Mouse (Mus musculus) forebrain, embryonic 13.5 days (tissue): ENCODE results near the gene Gm14190. TPM values are rescaled to one million over a fixed set of nuclear protein-coding genes. Genes with fewer than 3 reads are reported as not detected.
"Not testable (repeated sequence)": the region's sequence is repeated elsewhere in the genome, so short reads cannot be mapped to it uniquely, and the experiment has no call there.

Source experiments
- ATAC-seq: fragments of 200-750 bp; cut with Nextera tagmentation; 2 replicates; pipeline ENCODE4 v1.8.0; 2017
- H3K27ac ChIP-seq: fragments of 300-500 bp; sonication (generic); 2 replicates; pipeline ENCODE4 v1.5.1; 2015; ENCODE audit warnings: inconsistent platforms, mild to moderate bottlenecking, moderate library complexity
- H3K27me3 ChIP-seq: fragments of 300-500 bp; sonication (generic); 2 replicates; pipeline ENCODE4 v1.6.1; 2015; ENCODE audit warnings: mild to moderate bottlenecking, inconsistent platforms
- H3K36me3 ChIP-seq: fragments of 300-500 bp; sonication (generic); 2 replicates; pipeline ENCODE4 v1.6.1; 2015; ENCODE audit warnings: mild to moderate bottlenecking, inconsistent platforms; ENCODE audit not compliant: poor library complexity, severe bottlenecking
- H3K4me1 ChIP-seq: fragments of 300-500 bp; sonication (generic); 2 replicates; pipeline ENCODE4 v1.6.1; 2015; ENCODE audit warnings: inconsistent platforms
- H3K4me2 ChIP-seq: fragments of 300-500 bp; sonication (generic); 2 replicates; pipeline ENCODE4 v1.6.1; 2015; ENCODE audit warnings: inconsistent platforms, mild to moderate bottlenecking, moderate library complexity
- H3K4me3 ChIP-seq: fragments of 300-500 bp; sonication (generic); 2 replicates; pipeline ENCODE4 v1.5.1; 2015; ENCODE audit warnings: mild to moderate bottlenecking, inconsistent platforms
- H3K9ac ChIP-seq: fragments of 300-500 bp; sonication (generic); 2 replicates; pipeline ENCODE4 v1.6.1; 2015; ENCODE audit warnings: mild to moderate bottlenecking, inconsistent platforms
- H3K9me3 ChIP-seq: fragments of 300-500 bp; sonication (generic); replicated peaks from 2 replicates; pipeline ENCODE4 v1.6.1; 2016; ENCODE audit warnings: inconsistent platforms
- WGBS: fragments of 180-500 bp; shearing (Covaris S2); methylation state at CpG from one replicate; pipeline ENCODE4 v1.1.7; 2015; 5-methylcytosine and 5-hydroxymethylcytosine counted together
- polyA plus RNA-seq: library from polyadenylated mRNA; unstranded; fragments of >200 nt; fragmentation: Nextera tagmentation; extraction: Ambion mirVana; gene quantifications from 2 replicates; pipeline ENCODE4 v1.2.1, GENCODE M21; 2015

The Gm14190 gene
- polyA plus RNA-seq, 1 experiment from 2014 or later: not detected

DNA sequence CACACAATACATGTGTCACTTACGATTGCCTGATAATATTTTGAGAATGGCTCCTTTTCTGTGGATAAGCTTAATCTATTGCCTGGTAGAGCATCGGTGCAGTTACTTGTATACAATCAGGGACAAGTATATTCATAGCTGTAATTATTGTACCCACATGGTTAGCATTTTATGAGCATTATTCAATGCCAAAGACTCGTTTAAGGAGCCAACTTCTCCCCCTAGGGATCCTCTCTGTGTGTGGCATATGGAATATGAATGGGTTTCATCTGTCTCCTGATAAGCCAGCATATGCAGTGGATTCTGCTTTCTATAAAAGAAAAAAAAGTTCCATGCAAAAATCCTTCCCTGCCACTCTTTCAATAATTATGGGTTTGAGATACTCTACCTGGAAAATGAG, 46.2 kb downstream of the Gm14190 start:
- Histone ChIP-seq H3K4me1 (no peaks in the 10 kb centered on the region), H3K9me3 (no peaks in the 10 kb centered on the region), H3K27ac (no peak overlapping the region), H3K4me2 (no peak overlapping the region), H3K27me3 (no peaks in the 10 kb centered on the region), H3K9ac (no peak overlapping the region), H3K4me3 (no peak overlapping the region), H3K36me3 (no peaks in the 10 kb centered on the region)
- WGBS: 72% methylated on average over 3 of the region's 3 CpGs
- no peak for ATAC-seq

DNA sequence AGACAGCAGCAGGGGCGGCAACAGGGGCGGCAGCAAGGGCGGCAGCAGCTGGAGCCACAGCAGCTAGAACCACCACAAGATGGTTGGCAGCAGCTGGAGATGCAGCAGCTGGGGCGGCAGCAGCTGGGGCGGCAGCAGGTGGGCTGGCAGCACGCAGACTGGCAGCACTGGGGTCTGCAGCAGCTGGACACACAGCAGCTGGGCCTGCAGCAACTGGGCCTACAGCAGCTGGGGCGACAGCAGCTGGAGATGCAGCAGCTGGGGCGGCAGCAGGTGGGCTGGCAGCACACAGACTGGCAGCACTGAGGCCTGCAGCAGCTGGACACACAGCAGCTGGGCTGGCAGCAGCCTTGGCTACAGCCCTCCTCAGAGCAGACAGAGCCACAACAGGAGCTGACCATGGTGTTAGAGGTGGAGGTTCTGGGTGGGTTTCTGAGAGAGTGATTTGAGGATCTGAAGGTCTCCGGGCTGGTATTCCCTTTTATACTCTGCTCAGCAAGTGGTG, 46.9 kb downstream of the Gm14190 start, which contains the start of gene Krtap4-7:
Krtap4-7 (minus strand) TSS at position 455 of the 505 bp plus-strand sequence.
- not testable (repeated sequence) for H3K9me3 ChIP-seq, H3K9ac ChIP-seq, H3K36me3 ChIP-seq, H3K27ac ChIP-seq, H3K4me3 ChIP-seq, H3K27me3 ChIP-seq, H3K4me2 ChIP-seq, H3K4me1 ChIP-seq, ATAC-seq
- 80% methylated on average over 8 of the region's 9 CpGs for WGBS

DNA sequence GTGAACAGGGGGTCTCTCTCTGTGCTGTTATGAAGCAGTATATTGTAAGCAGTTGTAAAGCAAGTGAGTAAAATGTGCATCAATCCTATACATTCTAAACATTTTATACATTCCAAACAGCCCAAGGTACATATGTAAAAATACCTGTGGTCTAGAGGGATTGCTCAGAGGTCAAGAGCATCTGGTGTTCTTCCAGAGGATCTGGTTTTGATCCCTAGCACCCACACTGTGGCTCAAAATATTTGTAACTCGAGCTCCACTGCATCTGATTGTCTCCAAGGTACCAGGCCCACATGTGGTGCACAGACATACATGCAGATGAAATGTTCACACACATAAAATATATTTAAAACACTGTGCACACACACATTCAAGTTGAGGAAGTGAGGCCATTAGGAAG, 49.6 kb downstream of the Gm14190 start:
- Histone ChIP-seq H3K27me3 (no peaks in the 10 kb centered on the region), H3K4me3 (no peak overlapping the region), H3K27ac (no peak overlapping the region), H3K4me1 (no peaks in the 10 kb centered on the region), H3K9me3 (no peaks in the 10 kb centered on the region), H3K36me3 (no peaks in the 10 kb centered on the region), H3K9ac (no peak overlapping the region), H3K4me2 (no peak overlapping the region)
- 30% methylated on average over 1 of the region's 1 CpGs for WGBS
- no peak for ATAC-seq

Other genes with a start within 250 kb of the Gm14190 start
- not detected in 2 replicates for gene Krt23, start 197.6 kb downstream of the Gm14190 start, polyA plus RNA-seq
- not detected in 2 replicates for gene Krt39, start 169.4 kb downstream of the Gm14190 start, polyA plus RNA-seq
- gene Krt40, start 147.6 kb downstream of the Gm14190 start, polyA plus RNA-seq: not detected in 2 replicates
- gene Krtap3-3, start 139.9 kb downstream of the Gm14190 start, polyA plus RNA-seq: not detected in 2 replicates
- not detected in 2 replicates for gene Krtap3-2, start 133.9 kb downstream of the Gm14190 start, polyA plus RNA-seq
- not detected in 2 replicates for gene Gm11939, start 131.3 kb downstream of the Gm14190 start, polyA plus RNA-seq
- gene Krtap3-1, start 124.1 kb downstream of the Gm14190 start, polyA plus RNA-seq: not detected in 2 replicates
- not detected in 2 replicates for gene Krtap1-5, start 109.7 kb downstream of the Gm14190 start, polyA plus RNA-seq
- not detected in 2 replicates for gene Krtap1-4, start 107.1 kb downstream of the Gm14190 start, polyA plus RNA-seq
- not detected in 2 replicates for gene Krtap1-3, start 99.4 kb downstream of the Gm14190 start, polyA plus RNA-seq
- not detected in 2 replicates for gene Krtap9-3, start 92.6 kb downstream of the Gm14190 start, polyA plus RNA-seq
- gene Gm11938, start 87.4 kb downstream of the Gm14190 start, polyA plus RNA-seq: not detected in 2 replicates
- gene Gm11937, start 80.6 kb downstream of the Gm14190 start, polyA plus RNA-seq: not detected in 2 replicates
- not detected in 2 replicates for gene Krtap2-4, start 75.9 kb downstream of the Gm14190 start, polyA plus RNA-seq
- not detected in 2 replicates for gene Gm11562, start 70.3 kb downstream of the Gm14190 start, polyA plus RNA-seq
- not detected in 2 replicates for gene Krtap4-1, start 62.5 kb downstream of the Gm14190 start, polyA plus RNA-seq
- not detected in 2 replicates for gene Krtap4-2, start 55.7 kb downstream of the Gm14190 start, polyA plus RNA-seq
- not detected in 2 replicates for gene Krtap4-7, start 46.7 kb downstream of the Gm14190 start, polyA plus RNA-seq
- not detected in 2 replicates for gene Gm11555, start 40.5 kb downstream of the Gm14190 start, polyA plus RNA-seq
- gene Gm11563, start 31.8 kb downstream of the Gm14190 start, polyA plus RNA-seq: not detected in 2 replicates
- not detected in 2 replicates for gene Krtap4-6, start 24.8 kb downstream of the Gm14190 start, polyA plus RNA-seq
- not detected in 2 replicates for gene Gm14180, start 43.5 kb upstream of the Gm14190 start, polyA plus RNA-seq
- gene Gm11595, start 82.2 kb upstream of the Gm14190 start, polyA plus RNA-seq: not detected in 2 replicates
- gene Krtap4-8, start 90.0 kb upstream of the Gm14190 start, polyA plus RNA-seq: not detected in 2 replicates
- gene Krtap4-9, start 94.5 kb upstream of the Gm14190 start, polyA plus RNA-seq: not detected in 2 replicates
- gene Gm11596, start 102.7 kb upstream of the Gm14190 start, polyA plus RNA-seq: not detected in 2 replicates
- gene Gm11569, start 108.2 kb upstream of the Gm14190 start, polyA plus RNA-seq: not detected in 2 replicates
- gene Gm11554, start 113.7 kb upstream of the Gm14190 start, polyA plus RNA-seq: not detected in 2 replicates
- gene Krtap4-13, start 119.2 kb upstream of the Gm14190 start, polyA plus RNA-seq: not detected in 2 replicates
- gene Gm11564, start 124.9 kb upstream of the Gm14190 start, polyA plus RNA-seq: not detected in 2 replicates
- not detected in 2 replicates for gene 2300003K06Rik, start 147.3 kb upstream of the Gm14190 start, polyA plus RNA-seq
- not detected in 2 replicates for gene Krtap4-16, start 160.9 kb upstream of the Gm14190 start, polyA plus RNA-seq
- not detected in 2 replicates for gene Gm11568, start 167.2 kb upstream of the Gm14190 start, polyA plus RNA-seq
- gene Gm11559, start 173.7 kb upstream of the Gm14190 start, polyA plus RNA-seq: not detected in 2 replicates
- gene Krtap9-1, start 182.6 kb upstream of the Gm14190 start, polyA plus RNA-seq: not detected in 2 replicates
- gene Gm11567, start 188.4 kb upstream of the Gm14190 start, polyA plus RNA-seq: not detected in 2 replicates
- gene Krtap31-1, start 217.2 kb upstream of the Gm14190 start, polyA plus RNA-seq: not detected in 2 replicates
- not detected in 2 replicates for gene Gm11565, start 224.0 kb upstream of the Gm14190 start, polyA plus RNA-seq
- not detected in 2 replicates for gene Krtap31-2, start 245.6 kb upstream of the Gm14190 start, polyA plus RNA-seq